Mouse (Mus musculus) C2C12 (cell line): ENCODE measurements at regions not wholly inside any gene's neighbourhood (a gene's known extent, or its start where the extent isn't known, plus 50 kb on each side); places are given as distances from the start of the nearest gene placed in this dataset.

Experiments used
- CTCF ChIP-seq: IDR thresholded peaks from one replicate; pipeline ENCODE4 v1.5.1; 2011; ENCODE audit not compliant: control insufficient read depth, insufficient read depth, insufficient read length
- MAX ChIP-seq: IDR thresholded peaks from one replicate; pipeline ENCODE4 v1.6.1; 2011; ENCODE audit warnings: mild to moderate bottlenecking, control low read depth
- USF1 ChIP-seq: IDR thresholded peaks from one replicate; pipeline ENCODE4 v1.6.1; 2011; ENCODE audit warnings: low read depth, mild to moderate bottlenecking, control low read depth, moderate library complexity

GRCm38 (mm10) chr5:51829020-51829419, 261.5 kb upstream of the Ppargc1a start:
- TF ChIP-seq CTCF, result no peak
- no peak for TF ChIP-seq MAX
- no peak for TF ChIP-seq USF1
